Mouse (Mus musculus): ENCODE measurements around the gene Tmem141. TPM values are rescaled to one million over a fixed set of nuclear protein-coding genes. Genes with fewer than 3 reads are reported as not detected.

The Tmem141 gene
- polyA plus RNA-seq (2015; fragmentation: Nextera tagmentation; extraction: Ambion mirVana): 31.6 and 32.4 TPM in 2 replicates

DNA sequence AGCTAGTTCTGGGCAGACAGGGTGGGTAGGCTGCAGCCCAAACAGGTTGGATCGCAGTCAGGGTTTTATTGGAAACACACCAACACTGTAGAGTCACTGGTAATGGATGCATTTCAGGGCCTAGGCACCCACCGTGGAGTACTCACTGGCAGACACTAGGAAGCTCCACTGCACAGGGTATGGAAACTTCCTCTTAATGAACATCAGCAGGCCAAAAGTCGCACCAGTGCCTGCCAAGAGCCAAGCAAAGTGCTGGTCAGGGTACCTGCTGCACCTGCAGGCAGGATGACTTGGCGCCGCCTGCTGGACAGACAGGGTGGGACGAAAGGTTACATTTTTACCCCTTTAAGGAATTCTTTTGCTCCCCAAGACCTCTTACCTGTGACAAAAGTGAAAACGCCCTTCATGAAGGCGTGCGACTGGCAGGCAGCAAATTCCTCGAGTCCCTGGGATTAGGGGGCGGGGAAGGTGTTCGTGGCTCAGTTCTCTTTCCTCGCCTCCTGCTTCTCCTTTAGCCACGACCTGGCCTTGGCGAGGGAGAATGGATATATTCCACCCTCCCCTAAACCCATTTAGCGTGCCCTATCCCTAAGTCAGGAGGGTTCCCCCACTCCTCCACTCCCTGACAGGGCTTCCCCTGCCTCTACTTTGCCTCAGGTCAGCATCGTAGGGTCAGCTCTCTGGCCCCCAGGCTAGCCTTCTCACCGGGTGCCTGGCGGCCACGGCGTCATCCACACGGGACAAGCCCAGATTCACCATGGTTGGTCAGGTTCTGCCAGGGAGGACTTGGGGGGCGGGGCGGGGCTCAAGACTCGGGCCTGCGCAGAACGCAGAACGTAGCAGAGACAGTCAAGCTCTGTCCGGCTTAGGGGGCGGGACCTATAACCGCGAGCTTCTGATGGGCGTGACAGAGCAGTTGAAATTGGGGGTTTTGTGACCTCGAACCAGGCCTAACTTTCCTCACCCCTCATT, at the start of gene Tmem141:
TSS of gene Tmem141 (minus strand) at position 777 of the 972 bp plus-strand sequence.
- Histone ChIP-seq H3K9me3 (replicated peaks) (no peaks in the 10 kb centered on the region), H3K27me3 (peaks cover 15% of the 10 kb centered on the region), H3K4me2 (peak within 1 kb of the TSS; percentile 93), H3K4me3 (replicated peaks) (peak within 1 kb of the TSS; percentile 56), H3K36me3 (no peaks in the 10 kb centered on the region), H3K9ac (peak within 1 kb of the TSS; percentile 52), H3K4me1 (peaks cover 17% of the 10 kb centered on the region), H3K27ac (peak within 1 kb of the TSS; percentile 84)
- peak; percentile 93 for ATAC-seq (replicated peaks; ENCODE audit: low FRiP score)
- WGBS: 7% methylated on average over 34 of the region's 34 CpGs

DNA sequence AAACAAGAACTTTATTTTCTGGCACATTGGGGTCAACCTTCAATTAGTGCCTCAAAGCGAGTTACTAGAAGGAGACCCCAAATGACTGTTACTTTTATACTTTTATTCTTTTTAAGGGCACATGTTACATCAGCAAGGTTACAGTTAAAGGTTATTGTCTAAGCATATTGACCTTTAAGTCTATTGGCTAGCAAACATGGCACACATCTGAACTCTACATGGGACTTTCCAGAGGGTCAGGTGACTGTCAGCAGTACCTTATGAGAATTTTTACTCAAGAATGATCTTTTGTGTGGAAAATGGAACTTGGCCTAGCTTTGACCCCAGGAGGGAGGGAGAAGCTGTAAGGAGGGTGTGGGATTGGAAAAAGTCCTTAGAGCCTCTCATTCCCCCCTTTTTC, 44.7 kb upstream of the Tmem141 start:
- no peak for ATAC-seq (replicated peaks; ENCODE audit: low FRiP score)
- Histone ChIP-seq H3K9ac (no peak overlapping the region), H3K36me3 (no peaks in the 10 kb centered on the region), H3K27me3 (no peaks in the 10 kb centered on the region), H3K27ac (no peak overlapping the region), H3K4me2 (no peak overlapping the region), H3K9me3 (replicated peaks) (no peaks in the 10 kb centered on the region), H3K4me1 (no peaks in the 10 kb centered on the region), H3K4me3 (replicated peaks) (no peak overlapping the region)
- WGBS: 77% methylated on average over 1 of the region's 1 CpGs

DNA sequence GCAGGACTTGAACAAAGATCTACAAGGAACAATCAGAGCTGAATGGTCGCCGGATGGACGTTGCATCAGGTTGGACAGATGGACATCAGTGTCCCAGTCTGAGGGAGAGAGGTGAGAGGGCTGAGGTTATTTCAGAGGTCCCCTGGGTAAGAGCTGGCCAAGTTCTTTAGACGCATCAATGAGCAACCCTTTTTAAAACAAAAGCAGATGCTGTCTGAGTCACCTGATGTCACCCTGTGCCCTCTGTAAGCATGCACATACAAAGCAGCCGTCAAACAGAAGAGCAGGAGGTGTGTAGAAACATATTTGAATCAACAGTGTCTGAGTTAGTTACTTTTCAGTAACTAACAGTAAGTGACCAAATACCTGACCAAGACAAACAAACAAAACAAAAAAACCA, 42.3 kb upstream of the Tmem141 start:
- WGBS: 81% methylated on average over 5 of the region's 5 CpGs
- H3K9ac ChIP-seq: no peak overlapping the region
- H3K4me3 ChIP-seq (replicated peaks): no peak overlapping the region
- no peaks in the 10 kb centered on the region for H3K27me3 ChIP-seq
- H3K4me1 ChIP-seq: no peaks in the 10 kb centered on the region
- no peak overlapping the region for H3K4me2 ChIP-seq
- H3K36me3 ChIP-seq: no peaks in the 10 kb centered on the region
- no peak for ATAC-seq (replicated peaks; ENCODE audit: low FRiP score)
- no peak overlapping the region for H3K27ac ChIP-seq
- no peaks in the 10 kb centered on the region for H3K9me3 ChIP-seq (replicated peaks)

DNA sequence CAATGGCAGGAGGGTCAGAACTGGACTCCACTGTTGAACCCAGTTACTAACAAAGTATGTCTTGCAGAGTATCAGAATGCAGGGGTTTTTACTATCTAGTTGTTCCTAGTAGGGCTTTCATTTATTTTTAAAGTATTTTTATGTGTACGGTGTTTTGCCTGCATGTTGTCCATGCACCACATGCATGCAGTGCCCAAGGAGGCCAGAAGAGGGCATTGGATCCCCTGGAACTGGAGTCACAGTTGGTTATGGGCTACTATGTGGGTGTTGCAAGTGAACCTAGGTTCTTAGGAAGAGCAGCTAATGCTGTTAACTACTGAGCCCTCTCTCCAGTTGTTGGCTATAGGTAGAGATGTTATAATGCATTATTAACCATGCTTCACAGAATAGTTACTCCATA, 41.7 kb upstream of the Tmem141 start:
- no peak overlapping the region for H3K4me2 ChIP-seq
- no peaks in the 10 kb centered on the region for H3K4me1 ChIP-seq
- no peaks in the 10 kb centered on the region for H3K36me3 ChIP-seq
- no peak for ATAC-seq (replicated peaks; ENCODE audit: low FRiP score)
- H3K9ac ChIP-seq: no peak overlapping the region
- no peak overlapping the region for H3K4me3 ChIP-seq (replicated peaks)
- no peaks in the 10 kb centered on the region for H3K27me3 ChIP-seq
- H3K27ac ChIP-seq: no peak overlapping the region
- no peaks in the 10 kb centered on the region for H3K9me3 ChIP-seq (replicated peaks)
- 44% methylated on average over 1 of the region's 1 CpGs for WGBS

DNA sequence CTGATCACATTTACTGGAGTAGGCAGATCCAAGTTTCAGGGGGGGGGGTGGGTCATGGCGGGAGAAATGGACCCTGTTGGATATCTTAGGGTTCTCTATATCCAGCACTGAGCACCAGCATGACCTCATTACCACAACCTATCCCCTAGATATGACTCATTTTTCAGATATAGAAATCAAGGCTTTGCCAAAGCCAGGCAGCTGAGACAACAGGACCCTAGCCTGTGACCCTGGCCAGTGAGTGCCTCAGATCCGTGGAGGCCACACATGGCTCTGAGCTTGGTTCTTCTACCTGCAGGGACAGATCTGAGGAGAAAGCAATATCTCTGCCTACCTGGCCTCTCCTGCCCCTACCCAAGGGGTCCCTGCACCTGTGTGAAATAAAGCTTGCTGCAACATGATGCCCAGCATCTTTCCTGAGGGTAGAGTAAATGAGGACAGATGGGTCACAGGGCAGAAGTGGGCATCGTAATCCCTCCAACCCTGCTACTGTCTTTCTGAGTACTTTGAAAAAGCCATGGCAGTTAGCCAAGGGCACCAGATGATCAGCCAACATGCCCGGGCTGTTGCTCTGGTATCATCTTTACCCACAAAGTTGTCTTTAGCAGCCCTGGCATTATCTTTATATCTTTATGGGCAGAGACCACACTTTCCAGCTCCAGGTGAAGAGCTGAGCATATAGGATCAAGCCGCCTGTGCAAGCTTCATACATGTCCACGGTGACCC, 39.6 kb upstream of the Tmem141 start:
- no peak overlapping the region for H3K4me2 ChIP-seq
- H3K9ac ChIP-seq: no peak overlapping the region
- no peaks in the 10 kb centered on the region for H3K4me1 ChIP-seq
- no peaks in the 10 kb centered on the region for H3K36me3 ChIP-seq
- no peak overlapping the region for H3K27ac ChIP-seq
- no peaks in the 10 kb centered on the region for H3K9me3 ChIP-seq (replicated peaks)
- H3K4me3 ChIP-seq (replicated peaks): no peak overlapping the region
- WGBS: 85% methylated on average over 6 of the region's 6 CpGs
- H3K27me3 ChIP-seq: no peaks in the 10 kb centered on the region
- no peak for ATAC-seq (replicated peaks; ENCODE audit: low FRiP score)

DNA sequence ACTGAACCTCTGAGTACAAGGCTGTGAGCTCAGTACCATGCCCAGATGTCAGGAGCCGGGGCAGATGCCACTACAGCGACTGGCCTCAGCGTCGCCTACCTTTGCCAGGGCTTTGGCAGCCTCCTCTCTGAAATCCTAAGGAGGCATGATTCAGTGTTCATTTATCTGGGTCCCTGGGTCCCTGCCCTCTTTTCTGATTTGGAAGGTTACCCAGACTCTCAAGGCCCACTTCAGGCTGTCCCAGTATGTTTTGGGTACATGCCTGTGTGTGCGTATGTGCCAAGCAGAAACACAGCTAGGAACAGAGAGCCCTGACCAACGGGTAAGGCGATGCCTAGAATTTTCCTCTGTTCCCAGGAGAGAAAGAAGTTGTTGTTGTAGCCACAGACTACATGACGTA, 38.5 kb upstream of the Tmem141 start:
- H3K27me3 ChIP-seq: no peaks in the 10 kb centered on the region
- H3K27ac ChIP-seq: no peak overlapping the region
- H3K4me2 ChIP-seq: no peak overlapping the region
- no peak overlapping the region for H3K4me3 ChIP-seq (replicated peaks)
- H3K9ac ChIP-seq: no peak overlapping the region
- no peaks in the 10 kb centered on the region for H3K36me3 ChIP-seq
- no peaks in the 10 kb centered on the region for H3K4me1 ChIP-seq
- 74% methylated on average over 8 of the region's 8 CpGs for WGBS
- H3K9me3 ChIP-seq (replicated peaks): no peaks in the 10 kb centered on the region
- ATAC-seq (replicated peaks; ENCODE audit: low FRiP score): no peak

DNA sequence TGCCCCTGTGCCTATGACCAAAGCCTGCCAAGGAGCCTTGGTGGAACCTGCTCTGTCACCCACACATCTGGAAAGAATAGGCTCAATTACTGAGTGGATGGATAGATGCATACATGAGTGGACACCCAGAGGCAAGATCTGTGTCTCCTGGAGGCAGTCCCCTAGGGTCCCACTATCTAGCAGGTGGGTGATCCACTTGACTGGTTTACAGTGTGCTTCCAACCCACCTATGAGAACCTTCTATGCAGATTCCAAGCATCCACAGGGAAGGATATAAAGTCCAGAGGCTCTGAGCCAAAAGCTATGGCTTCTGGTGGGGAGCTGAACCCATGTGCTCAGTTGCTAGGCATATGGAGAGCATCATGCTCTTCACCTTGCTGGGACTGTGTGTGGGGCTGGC, 35.8 kb upstream of the Tmem141 start, which contains the start of gene Lcn5:
TSS of gene Lcn5 (plus strand) at position 301 of the 400 bp plus-strand sequence.
- H3K9ac ChIP-seq: no peak within 1 kb of the TSS
- no peak within 1 kb of the TSS for H3K27ac ChIP-seq
- no peak within 1 kb of the TSS for H3K4me3 ChIP-seq (replicated peaks)
- no peak for ATAC-seq (replicated peaks; ENCODE audit: low FRiP score)
- H3K36me3 ChIP-seq: no peaks in the 10 kb centered on the region
- H3K4me1 ChIP-seq: 0 out of 2 replicates have a peak, but pooled peaks cover 4% of the 10 kb centered on the region
- no peak within 1 kb of the TSS for H3K4me2 ChIP-seq
- H3K9me3 ChIP-seq (replicated peaks): no peaks in the 10 kb centered on the region
- H3K27me3 ChIP-seq: no peaks in the 10 kb centered on the region

DNA sequence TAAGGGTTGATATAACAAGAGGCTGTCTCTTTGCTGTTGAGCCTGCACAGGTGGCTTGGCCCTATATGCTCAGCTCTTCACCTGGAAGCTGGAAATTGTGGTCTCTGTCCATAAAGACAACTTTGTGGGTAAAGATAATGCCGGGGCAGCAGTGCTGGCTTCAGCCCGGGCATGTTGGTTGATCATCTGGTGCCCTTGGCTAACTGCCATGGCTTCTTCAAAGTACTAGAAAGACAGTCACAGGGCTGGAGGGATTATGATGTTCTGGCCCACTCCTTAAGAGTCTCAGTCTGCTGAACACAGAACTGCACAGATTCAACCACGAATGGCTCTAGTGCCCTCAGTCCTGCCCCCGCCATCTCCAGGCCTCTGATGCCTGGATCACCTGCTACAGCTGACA, 35.4 kb upstream of the Tmem141 start:
- Histone ChIP-seq H3K4me1 (0 out of 2 replicates have a peak, but pooled peaks cover 4% of the 10 kb centered on the region), H3K9ac (no peak overlapping the region), H3K4me3 (replicated peaks) (no peak overlapping the region), H3K9me3 (replicated peaks) (no peaks in the 10 kb centered on the region), H3K27me3 (no peaks in the 10 kb centered on the region), H3K4me2 (no peak overlapping the region), H3K27ac (no peak overlapping the region), H3K36me3 (no peaks in the 10 kb centered on the region)
- 79% methylated on average over 4 of the region's 4 CpGs for WGBS
- no peak for ATAC-seq (replicated peaks; ENCODE audit: low FRiP score)

DNA sequence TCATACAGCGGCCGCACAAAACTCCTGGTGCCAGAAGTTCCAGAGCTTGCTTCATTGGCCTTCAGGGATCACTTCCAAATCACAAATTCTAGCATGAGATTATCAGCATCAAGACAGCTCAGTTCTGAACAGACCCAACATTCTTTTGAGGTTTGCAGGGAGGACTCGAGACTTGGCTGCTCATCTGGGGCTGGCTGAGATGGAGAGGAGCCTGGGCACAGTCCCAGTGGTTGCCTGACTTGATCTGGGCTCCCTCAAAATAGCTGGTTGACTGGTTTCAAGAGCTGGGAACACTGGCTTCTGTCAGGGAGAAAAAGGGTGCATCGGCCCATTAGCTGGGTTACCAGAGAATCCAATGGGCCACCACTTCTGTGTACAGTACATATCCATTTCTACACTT, 34.9 kb upstream of the Tmem141 start:
- Histone ChIP-seq H3K9ac (no peak overlapping the region), H3K27ac (no peak overlapping the region), H3K4me1 (0 out of 2 replicates have a peak, but pooled peaks cover 4% of the 10 kb centered on the region), H3K27me3 (no peaks in the 10 kb centered on the region), H3K4me3 (replicated peaks) (no peak overlapping the region), H3K4me2 (no peak overlapping the region), H3K9me3 (replicated peaks) (no peaks in the 10 kb centered on the region), H3K36me3 (no peaks in the 10 kb centered on the region)
- 83% methylated on average over 4 of the region's 4 CpGs for WGBS
- no peak for ATAC-seq (replicated peaks; ENCODE audit: low FRiP score)

DNA sequence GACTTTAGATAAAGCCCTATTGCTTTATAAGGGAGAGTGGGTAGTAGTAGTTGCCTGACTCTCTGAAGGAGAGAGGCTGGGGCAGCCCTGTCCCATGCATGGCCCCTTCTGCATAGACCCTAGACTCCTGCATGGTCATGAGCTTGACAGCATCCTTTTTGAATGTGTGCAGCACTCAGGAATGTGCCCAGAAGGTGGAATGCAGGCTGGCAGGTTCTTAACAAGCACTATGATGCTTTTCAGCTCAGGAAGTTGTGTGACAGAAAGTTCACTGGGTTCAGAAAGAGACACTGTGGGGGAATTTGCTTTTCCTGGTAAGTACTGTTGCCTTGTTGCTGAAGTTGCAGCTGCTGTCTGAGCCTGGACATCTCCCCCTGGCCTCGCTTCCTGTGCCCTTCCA, 32.7 kb upstream of the Tmem141 start:
- H3K4me1 ChIP-seq: 0 out of 2 replicates have a peak, but pooled peaks cover 4% of the 10 kb centered on the region
- ATAC-seq (replicated peaks; ENCODE audit: low FRiP score): no peak
- 46% methylated on average over 1 of the region's 1 CpGs for WGBS
- no peak overlapping the region for H3K27ac ChIP-seq
- H3K36me3 ChIP-seq: no peaks in the 10 kb centered on the region
- H3K4me2 ChIP-seq: no peak overlapping the region
- no peak overlapping the region for H3K4me3 ChIP-seq (replicated peaks)
- H3K9ac ChIP-seq: no peak overlapping the region
- H3K9me3 ChIP-seq (replicated peaks): no peaks in the 10 kb centered on the region
- H3K27me3 ChIP-seq: no peaks in the 10 kb centered on the region

DNA sequence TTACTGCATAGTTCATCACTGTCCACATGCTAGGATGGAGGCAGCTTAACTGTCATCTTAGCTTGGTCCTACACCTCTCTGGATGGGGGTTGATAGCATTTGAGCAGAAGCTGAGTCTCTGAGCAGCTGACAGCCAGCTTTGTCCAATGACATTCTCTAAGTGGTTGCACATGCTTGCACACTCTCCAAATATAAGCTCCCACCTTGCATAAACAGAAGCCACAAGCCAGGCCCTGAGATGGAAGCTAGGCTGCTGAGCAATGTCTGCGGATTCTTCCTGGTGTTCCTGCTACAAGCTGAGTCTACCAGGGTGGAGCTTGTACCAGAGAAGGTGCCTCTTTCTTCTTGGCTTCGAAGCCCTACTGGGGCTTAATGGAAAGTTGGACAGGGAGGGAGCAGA, 31.1 kb upstream of the Tmem141 start, which contains the start of gene Lcn8:
TSS of gene Lcn8 (plus strand) at position 219 of the 400 bp plus-strand sequence.
- H3K9ac ChIP-seq: no peak within 1 kb of the TSS
- H3K4me1 ChIP-seq: 0 out of 2 replicates have a peak, but pooled peaks cover 4% of the 10 kb centered on the region
- no peak within 1 kb of the TSS for H3K4me2 ChIP-seq
- ATAC-seq (replicated peaks; ENCODE audit: low FRiP score): no peak
- no peaks in the 10 kb centered on the region for H3K9me3 ChIP-seq (replicated peaks)
- no peaks in the 10 kb centered on the region for H3K27me3 ChIP-seq
- H3K4me3 ChIP-seq (replicated peaks): no peak within 1 kb of the TSS
- H3K36me3 ChIP-seq: no peaks in the 10 kb centered on the region
- 80% methylated on average over 2 of the region's 2 CpGs for WGBS
- no peak within 1 kb of the TSS for H3K27ac ChIP-seq

DNA sequence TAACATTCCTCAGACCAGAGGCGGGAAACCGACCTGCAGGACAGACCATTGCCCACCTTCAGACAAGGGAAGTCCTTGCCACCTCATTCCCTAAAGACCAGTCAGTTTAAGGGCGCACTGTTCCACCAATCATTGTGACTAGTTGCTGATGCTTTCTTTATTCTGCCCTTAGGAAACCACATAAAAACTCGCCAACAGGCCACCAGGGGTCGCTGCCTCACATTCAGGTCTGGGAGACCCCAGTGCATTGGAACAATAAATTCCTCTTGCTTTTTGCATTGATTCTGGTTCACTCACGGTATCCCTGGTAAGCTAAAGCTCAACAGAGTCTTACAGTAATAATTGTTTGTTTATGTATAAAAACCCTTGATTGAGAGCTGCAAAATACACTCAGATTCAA, 18.1 kb upstream of the Tmem141 start:
- 18% methylated on average over 6 of the region's 6 CpGs for WGBS
- Histone ChIP-seq H3K4me2 (no peak overlapping the region), H3K4me1 (no peaks in the 10 kb centered on the region), H3K9me3 (replicated peaks) (no peaks in the 10 kb centered on the region), H3K9ac (no peak overlapping the region), H3K27ac (no peak overlapping the region), H3K4me3 (replicated peaks) (no peak overlapping the region), H3K27me3 (no peaks in the 10 kb centered on the region), H3K36me3 (no peaks in the 10 kb centered on the region)
- no peak for ATAC-seq (replicated peaks; ENCODE audit: low FRiP score)
